Mouse (Mus musculus): ENCODE measurements around the gene Nup214. TPM values are rescaled to one million over a fixed set of nuclear protein-coding genes. Genes with fewer than 3 reads are reported as not detected.
"Not testable (repeated sequence)": the region's sequence is repeated elsewhere in the genome, so short reads cannot be mapped to it uniquely, and the experiment has no call there.

Gene Nup214
- total and polyA plus RNA-seq, 3 experiments, result 13.9 to 106 (median 50.9) TPM

DNA sequence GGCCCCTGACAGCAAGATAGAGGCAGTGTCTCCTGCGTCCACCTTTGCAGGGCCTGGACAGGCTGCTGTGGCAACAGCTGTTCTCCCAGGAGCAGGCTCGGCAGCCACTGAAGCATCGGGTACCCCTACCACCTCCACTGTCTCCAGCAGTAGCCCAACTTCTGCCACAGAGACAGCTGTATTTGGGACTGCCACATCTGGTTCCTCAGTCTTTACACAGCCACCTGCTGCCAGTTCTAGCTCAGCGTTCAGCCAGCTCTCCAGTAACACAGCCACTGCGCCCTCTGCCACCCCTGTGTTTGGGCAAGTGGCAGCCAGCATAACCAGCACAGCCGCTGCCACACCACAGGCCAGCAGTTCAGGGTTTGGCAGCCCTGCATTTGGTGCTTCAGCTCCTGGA is 60.0 kb downstream of the Nup214 start:
- Histone ChIP-seq H3K9ac (ENCODE audit: insufficient read depth, low read depth) (no peak overlapping the region), H3K79me2 (replicated peaks; ENCODE audit: control insufficient read depth, extremely low read depth, insufficient read depth, poor library complexity, severe bottlenecking) (no peaks in the 10 kb centered on the region), H3K4me1 (ENCODE audit: control insufficient read depth in 1 of 2, insufficient read depth in 2 of 2) (peaks cover 13 to 35% of the 10 kb centered on the region in 2 experiments; a peak in 3 of 4 replicates), H3K27me3 (replicated peaks) (no peaks in the 10 kb centered on the region), H3K9me3 (replicated peaks; ENCODE audit: low read length) (no peaks in the 10 kb centered on the region), H3K27ac (ENCODE audit: insufficient read depth, low read depth) (no peak overlapping the region), H3K36me3 (replicated peaks in 1 of 2; ENCODE audit: control insufficient read depth in 1 of 2, insufficient read depth in 1 of 2, low read length in 1 of 2) (peaks cover 55 to 93% of the 10 kb centered on the region in 2 experiments), H3K4me2 (ENCODE audit: insufficient read depth, low read depth, poor library complexity, severe bottlenecking) (no peak overlapping the region), H3K4me3 (replicated peaks in 1 of 3; ENCODE audit: low read depth in 2 of 3, low read length in 2 of 3, poor library complexity in 1 of 3) (no peak overlapping the region)
- DNase-seq (ENCODE audit: extremely low read depth), result no peak
- dilution Hi-C loops (cut with MboI; ENCODE audit: extremely low pct_ligation_motif_present, extremely low pct_unique_long_range_greater_than_20kb, low sequenced_read_pairs) (no loop called here), in situ Hi-C loops (cut with MboI; ENCODE audit: low pct_ligation_motif_present, low pct_unique_long_range_greater_than_20kb, low sequenced_read_pairs) (no loop called here)
- no peak for TF ChIP-seq MAFK (IDR thresholded peaks at IDR 0.05; ENCODE audit: insufficient replicate concordance, low read length)

DNA sequence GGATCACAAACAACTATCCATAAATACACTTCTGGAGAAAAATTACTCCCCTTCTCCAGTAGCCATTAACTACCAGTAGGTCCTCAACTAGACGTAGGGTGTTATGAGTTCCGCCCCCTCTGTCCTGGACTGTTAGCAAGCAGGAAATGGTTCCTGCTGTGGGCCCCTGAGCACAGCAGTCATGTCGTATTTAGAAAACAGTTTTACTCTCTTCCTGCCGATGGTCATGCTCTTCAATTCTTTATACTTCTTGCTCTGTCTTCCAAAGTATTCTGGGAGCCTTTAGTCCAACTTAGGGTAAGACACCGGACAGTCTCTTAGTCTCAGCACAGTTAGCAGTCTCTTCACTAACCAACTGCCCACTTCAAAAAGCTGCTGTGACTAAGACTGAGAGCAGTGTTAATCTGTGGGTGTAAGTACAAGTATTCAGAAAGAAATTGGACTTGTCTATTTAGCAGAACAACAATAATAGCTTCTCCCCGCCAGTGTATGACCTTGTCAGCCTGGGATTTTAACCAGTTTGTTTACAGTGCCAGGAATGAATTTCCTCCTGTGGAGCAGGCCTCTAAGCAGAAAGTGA is 63.1 kb downstream of the Nup214 start:
- H3K79me2 ChIP-seq (replicated peaks; ENCODE audit: control insufficient read depth, extremely low read depth, insufficient read depth, poor library complexity, severe bottlenecking), result no peaks in the 10 kb centered on the region
- H3K9ac ChIP-seq (ENCODE audit: insufficient read depth, low read depth), result peak overlapping the region; percentile 23
- peak overlapping the region; percentile 51; the same call in 1 of the 2 replicates for H3K27ac ChIP-seq (ENCODE audit: insufficient read depth, low read depth)
- H3K4me1 ChIP-seq (ENCODE audit: control insufficient read depth in 1 of 2, insufficient read depth in 2 of 2), result peaks cover 19 to 43% of the 10 kb centered on the region in 2 experiments
- in situ Hi-C loops (cut with MboI; ENCODE audit: low pct_ligation_motif_present, low pct_unique_long_range_greater_than_20kb, low sequenced_read_pairs) (no loop called here), dilution Hi-C loops (cut with MboI; ENCODE audit: extremely low pct_ligation_motif_present, extremely low pct_unique_long_range_greater_than_20kb, low sequenced_read_pairs) (no loop called here)
- no peak overlapping the region for H3K4me3 ChIP-seq (replicated peaks in 1 of 3; ENCODE audit: low read depth in 2 of 3, low read length in 2 of 3, poor library complexity in 1 of 3)
- 0 out of 2 replicates have a peak, but pooled peaks have one; percentile 13 for TF ChIP-seq MXI1 (IDR thresholded peaks at IDR 0.05; ENCODE audit: low read depth, low read length)
- TF ChIP-seq GABPA (IDR thresholded peaks at IDR 0.05; ENCODE audit: insufficient replicate concordance, low read depth, low read length), result no peak
- TF ChIP-seq IRF4 (IDR thresholded peaks at IDR 0.05; ENCODE audit: low read depth, low read length), result peak; percentile 7; the same call in 1 of the 2 replicates
- TF ChIP-seq ELF1 (IDR thresholded peaks at IDR 0.05; ENCODE audit: low read depth, low read length), result 0 out of 2 replicates have a peak, but pooled peaks have one; percentile 21
- no peak for DNase-seq (ENCODE audit: extremely low read depth)
- no peaks in the 10 kb centered on the region for H3K9me3 ChIP-seq (replicated peaks; ENCODE audit: low read length)
- H3K27me3 ChIP-seq (replicated peaks), result no peaks in the 10 kb centered on the region
- H3K36me3 ChIP-seq (replicated peaks in 1 of 2; ENCODE audit: control insufficient read depth in 1 of 2, insufficient read depth in 1 of 2, low read length in 1 of 2), result peaks cover 58 to 92% of the 10 kb centered on the region in 2 experiments
- H3K4me2 ChIP-seq (ENCODE audit: insufficient read depth, low read depth, poor library complexity, severe bottlenecking), result peak overlapping the region; percentile 54; the same call in 1 of the 2 replicates

DNA sequence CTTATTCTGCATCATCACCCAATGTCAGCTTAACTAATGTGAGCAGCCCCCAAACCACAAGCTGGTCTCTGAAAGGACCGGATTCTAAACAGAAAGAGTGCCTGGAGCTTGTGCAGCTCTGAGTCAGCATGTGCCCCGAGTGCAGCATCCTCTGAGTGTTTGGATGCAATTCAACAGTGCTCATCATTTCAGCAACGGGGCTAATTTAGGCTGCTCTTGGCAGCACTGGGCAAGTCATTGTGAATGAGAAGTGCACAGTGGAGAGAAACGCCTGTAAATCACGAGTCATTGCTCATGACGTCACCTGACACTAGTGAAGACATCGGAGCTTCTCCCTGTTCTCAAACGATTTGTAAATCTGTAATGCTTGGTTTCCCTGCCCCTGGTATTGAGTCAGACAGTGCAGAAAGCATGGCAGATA is 64.4 kb downstream of the Nup214 start:
- TF ChIP-seq EP300 (IDR thresholded peaks at IDR 0.05; ENCODE audit: low read length) (peak; percentile 28; the same call in 1 of the 2 replicates), MAX (IDR thresholded peaks at IDR 0.05; ENCODE audit: low read length) (0 out of 2 replicates have a peak, but pooled peaks have one; percentile 30), MEF2A (IDR thresholded peaks at IDR 0.05; ENCODE audit: borderline replicate concordance, low read depth, low read length) (peak; percentile 51; the same call in 1 of the 2 replicates), NELFE (IDR thresholded peaks at IDR 0.05; ENCODE audit: low read depth, low read length) (0 out of 2 replicates have a peak, but pooled peaks have one; percentile 14), BHLHE40 (IDR thresholded peaks at IDR 0.05; ENCODE audit: low read depth, low read length) (peak; percentile 54), SMC3 (IDR thresholded peaks at IDR 0.05; ENCODE audit: low read depth, low read length) (no peak), ZKSCAN1 (IDR thresholded peaks at IDR 0.05; ENCODE audit: borderline replicate concordance, low read depth, low read length) (no peak), TCF12 (IDR thresholded peaks at IDR 0.05; ENCODE audit: low read depth, low read length) (0 out of 2 replicates have a peak, but pooled peaks have one; percentile 18), MAFK (IDR thresholded peaks at IDR 0.05; ENCODE audit: insufficient replicate concordance, low read length) (peak; percentile 20; the same call in 1 of the 2 replicates), ETS1 (conservative IDR thresholded peaks at IDR 0.05; ENCODE audit: low read depth, low read length) (peak; percentile 38; the same call in 1 of the 2 replicates)
- no peaks in the 10 kb centered on the region for H3K79me2 ChIP-seq (replicated peaks; ENCODE audit: control insufficient read depth, extremely low read depth, insufficient read depth, poor library complexity, severe bottlenecking)
- dilution Hi-C loops (cut with MboI; ENCODE audit: extremely low pct_ligation_motif_present, extremely low pct_unique_long_range_greater_than_20kb, low sequenced_read_pairs), result no loop called here
- H3K4me3 ChIP-seq (replicated peaks in 1 of 3; ENCODE audit: low read depth in 2 of 3, low read length in 2 of 3, poor library complexity in 1 of 3), result no peak overlapping the region
- DNase-seq (ENCODE audit: extremely low read depth), result no peak
- in situ Hi-C loops (cut with MboI; ENCODE audit: low pct_ligation_motif_present, low pct_unique_long_range_greater_than_20kb, low sequenced_read_pairs), result no loop called here
- H3K27ac ChIP-seq (ENCODE audit: insufficient read depth, low read depth), result peak overlapping the region; percentile 9
- peaks cover 19 to 43% of the 10 kb centered on the region in 2 experiments for H3K4me1 ChIP-seq (ENCODE audit: control insufficient read depth in 1 of 2, insufficient read depth in 2 of 2)
- H3K36me3 ChIP-seq (replicated peaks in 1 of 2; ENCODE audit: control insufficient read depth in 1 of 2, insufficient read depth in 1 of 2, low read length in 1 of 2), result peaks cover 46 to 89% of the 10 kb centered on the region in 2 experiments
- H3K4me2 ChIP-seq (ENCODE audit: insufficient read depth, low read depth, poor library complexity, severe bottlenecking), result no peak overlapping the region
- no peaks in the 10 kb centered on the region for H3K27me3 ChIP-seq (replicated peaks)
- H3K9ac ChIP-seq (ENCODE audit: insufficient read depth, low read depth), result no peak overlapping the region
- H3K9me3 ChIP-seq (replicated peaks; ENCODE audit: low read length), result no peaks in the 10 kb centered on the region

DNA sequence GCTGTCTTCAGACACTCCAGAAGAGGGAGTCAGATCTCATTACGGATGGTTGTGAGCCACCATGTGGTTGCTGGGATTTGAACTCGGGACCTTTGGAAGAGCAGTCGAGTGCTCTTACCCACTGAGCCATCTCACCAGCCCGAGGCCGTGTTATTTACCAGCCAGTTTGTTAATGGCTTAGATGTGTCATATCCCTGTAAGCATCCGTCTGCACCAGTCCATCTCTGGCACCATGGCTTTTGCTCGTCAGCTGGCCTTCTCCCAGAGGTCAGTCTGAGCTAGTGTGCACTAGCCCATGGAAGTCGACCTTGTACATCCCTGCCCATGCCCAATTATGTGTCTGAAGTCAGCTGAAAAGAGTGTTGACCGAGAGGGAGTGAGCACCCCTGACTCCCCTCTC is 66.4 kb downstream of the Nup214 start:
- DNase-seq (ENCODE audit: extremely low read depth); H3K9me3 ChIP-seq (replicated peaks; ENCODE audit: low read length); H3K27me3 ChIP-seq (replicated peaks); dilution Hi-C loops (cut with MboI; ENCODE audit: extremely low pct_ligation_motif_present, extremely low pct_unique_long_range_greater_than_20kb, low sequenced_read_pairs); H3K79me2 ChIP-seq (replicated peaks; ENCODE audit: control insufficient read depth, extremely low read depth, insufficient read depth, poor library complexity, severe bottlenecking); H3K4me2 ChIP-seq (ENCODE audit: insufficient read depth, low read depth, poor library complexity, severe bottlenecking); H3K27ac ChIP-seq (ENCODE audit: insufficient read depth, low read depth); in situ Hi-C loops (cut with MboI; ENCODE audit: low pct_ligation_motif_present, low pct_unique_long_range_greater_than_20kb, low sequenced_read_pairs); H3K4me3 ChIP-seq (replicated peaks in 1 of 3; ENCODE audit: low read depth in 2 of 3, low read length in 2 of 3, poor library complexity in 1 of 3); H3K9ac ChIP-seq (ENCODE audit: insufficient read depth, low read depth): not testable (repeated sequence)
- peaks cover 45 to 87% of the 10 kb centered on the region in 2 experiments for H3K36me3 ChIP-seq (replicated peaks in 1 of 2; ENCODE audit: control insufficient read depth in 1 of 2, insufficient read depth in 1 of 2, low read length in 1 of 2)
- H3K4me1 ChIP-seq (ENCODE audit: control insufficient read depth in 1 of 2, insufficient read depth in 2 of 2), result peaks cover 19 to 43% of the 10 kb centered on the region in 2 experiments

All from CH12.LX (cell line).